Mouse (Mus musculus) intestine, postnatal 0 days (tissue): ENCODE measurements around the gene Apbb2. TPM values are rescaled to one million over a fixed set of nuclear protein-coding genes. Genes with fewer than 3 reads are reported as not detected.
A peak's percentile ranks its signal among the peaks of the same experiment; 100 is the strongest.

Experiments
- ATAC-seq: fragments of 200-750 bp; cut with Nextera tagmentation; 2 replicates; pipeline ENCODE4 v1.8.0; 2017; ENCODE audit warnings: mild to moderate bottlenecking, moderate TSS enrichment, moderate library complexity
- H3K27ac ChIP-seq: fragments of 300-500 bp; sonication (generic); 2 replicates; pipeline ENCODE4 v1.5.1; 2014; ENCODE audit warnings: mild to moderate bottlenecking, low read depth, low read length, moderate library complexity
- H3K27me3 ChIP-seq: fragments of 300-500 bp; sonication (generic); replicated peaks from 2 replicates; pipeline ENCODE4 v1.6.1; 2014; ENCODE audit warnings: low read length, mixed read lengths; ENCODE audit not compliant: control insufficient read depth, insufficient read depth
- H3K36me3 ChIP-seq: fragments of 300-500 bp; sonication (generic); 2 replicates; pipeline ENCODE4 v1.6.1; 2014; ENCODE audit warnings: mild to moderate bottlenecking, moderate library complexity; ENCODE audit not compliant: control insufficient read depth, insufficient read depth
- H3K4me1 ChIP-seq: fragments of 300-500 bp; sonication (generic); replicated peaks from 2 replicates; pipeline ENCODE4 v1.6.1; 2014; ENCODE audit warnings: antibody characterized with exemption, low read length, mixed read lengths; ENCODE audit not compliant: control insufficient read depth, insufficient read depth
- H3K4me2 ChIP-seq: fragments of 300-500 bp; sonication (generic); replicated peaks from 2 replicates; pipeline ENCODE4 v1.6.1; 2014; ENCODE audit warnings: low read depth, mild to moderate bottlenecking, moderate library complexity
- H3K4me3 ChIP-seq: fragments of 300-500 bp; sonication (generic); 2 replicates; pipeline ENCODE4 v1.5.1; 2014; ENCODE audit warnings: low read depth, low read length
- H3K9ac ChIP-seq: fragments of 300-500 bp; sonication (generic); 2 replicates; pipeline ENCODE4 v1.6.1; 2014; ENCODE audit warnings: mild to moderate bottlenecking, low read depth, low read length
- H3K9me3 ChIP-seq: fragments of 300-500 bp; sonication (generic); 2 replicates; pipeline ENCODE4 v1.6.1; 2016; ENCODE audit warnings: mixed run types; ENCODE audit not compliant: control insufficient read depth
- CTCF ChIP-seq: sonication (generic); IDR thresholded peaks from 2 replicates; pipeline ENCODE4 v1.5.1; 2016; ENCODE audit warnings: low read depth, mild to moderate bottlenecking, control low read depth, antibody characterized with exemption, moderate library complexity
- WGBS: fragments of 180-500 bp; shearing (Covaris S2); extraction: QIAGEN DNeasy Blood & Tissue Kit; methylation state at CpG from one replicate; pipeline ENCODE4 v1.1.7; 2014; 5-methylcytosine and 5-hydroxymethylcytosine counted together
- polyA plus RNA-seq: library from polyadenylated mRNA; unstranded; fragments of >200 nt; fragmentation: Nextera tagmentation; extraction: Ambion mirVana; gene quantifications from 2 replicates; pipeline ENCODE4 v1.2.1, GENCODE M21; 2015

The Apbb2 gene
- polyA plus RNA-seq, 1 experiment from 2014 or later, result 18.7 TPM

- no peaks in the 10 kb centered on the region for H3K9me3 ChIP-seq
- H3K9ac ChIP-seq, result no peak overlapping the region
- no peaks in the 10 kb centered on the region; the same call in 1 of the 2 replicates for H3K36me3 ChIP-seq
- H3K27ac ChIP-seq, result no peak overlapping the region
- no peak for ATAC-seq
- H3K4me2 ChIP-seq, result no peak overlapping the region
- H3K4me1 ChIP-seq, result no peaks in the 10 kb centered on the region
- no peak overlapping the region for H3K4me3 ChIP-seq
- 76% methylated on average over 6 of the region's 6 CpGs for WGBS
- H3K27me3 ChIP-seq, result no peaks in the 10 kb centered on the region
- TF ChIP-seq CTCF, result peak; percentile 76
Measured at GRCm38 (mm10) chr5:66319341-66319740, 299.2 kb downstream of the Apbb2 start.

GRCm38 (mm10) chr5:66315791-66316190 lies 302.8 kb downstream of the Apbb2 start:
- 90% methylated on average over 5 of the region's 5 CpGs for WGBS
- TF ChIP-seq CTCF, result no peak
- ATAC-seq, result no peak

GRCm38 (mm10) chr5:66310806-66311205 lies 307.8 kb downstream of the Apbb2 start:
- TF ChIP-seq CTCF, result no peak
- Histone ChIP-seq H3K27ac (no peak overlapping the region), H3K4me3 (no peak overlapping the region), H3K4me1 (no peaks in the 10 kb centered on the region), H3K9ac (no peak overlapping the region), H3K4me2 (no peak overlapping the region), H3K27me3 (no peaks in the 10 kb centered on the region), H3K36me3 (peaks cover 19% of the 10 kb centered on the region; the same call in 1 of the 2 replicates), H3K9me3 (no peaks in the 10 kb centered on the region)
- ATAC-seq, result no peak
- 94% methylated on average over 11 of the region's 11 CpGs for WGBS

More at GRCm38 (mm10) chr5:66315791-66316190, 302.8 kb downstream of the Apbb2 start:
- Histone ChIP-seq H3K36me3 (peaks cover 10% of the 10 kb centered on the region; the same call in 1 of the 2 replicates), H3K4me2 (no peak overlapping the region), H3K9me3 (no peaks in the 10 kb centered on the region), H3K27ac (no peak overlapping the region), H3K27me3 (no peaks in the 10 kb centered on the region), H3K4me1 (no peaks in the 10 kb centered on the region), H3K4me3 (no peak overlapping the region), H3K9ac (no peak overlapping the region)

DNA sequence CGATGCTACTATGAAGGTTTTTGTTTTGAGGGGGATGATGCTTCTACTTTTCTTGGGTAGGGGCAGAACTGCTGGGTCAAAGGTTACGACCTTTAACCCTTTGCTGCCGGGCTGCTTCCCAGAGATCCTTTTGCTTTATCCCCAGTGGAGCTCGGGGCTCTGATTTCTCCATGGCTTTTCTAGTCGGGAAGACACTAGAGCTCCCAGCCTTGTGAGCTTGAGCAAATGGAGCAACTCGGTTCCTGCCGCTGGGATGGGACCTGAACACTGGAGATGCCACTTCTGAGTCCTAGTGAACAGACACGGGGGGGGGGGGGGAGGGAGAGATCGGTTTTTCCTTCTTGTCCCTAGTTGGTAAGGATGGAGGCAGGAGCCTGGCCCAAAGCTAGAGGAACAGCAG lies 308.3 kb downstream of the Apbb2 start:
- H3K9ac ChIP-seq, result no peak overlapping the region
- no peaks in the 10 kb centered on the region for H3K9me3 ChIP-seq
- H3K27me3 ChIP-seq, result no peaks in the 10 kb centered on the region
- H3K4me2 ChIP-seq, result no peak overlapping the region
- 85% methylated on average over 9 of the region's 9 CpGs for WGBS
- no peak overlapping the region for H3K4me3 ChIP-seq
- TF ChIP-seq CTCF, result no peak
- H3K4me1 ChIP-seq, result no peaks in the 10 kb centered on the region
- no peak overlapping the region for H3K27ac ChIP-seq
- H3K36me3 ChIP-seq, result peaks cover 20% of the 10 kb centered on the region; the same call in 1 of the 2 replicates
- ATAC-seq, result no peak

GRCm38 (mm10) chr5:66305511-66305910 lies 313.1 kb downstream of the Apbb2 start:
- TF ChIP-seq CTCF, result no peak
- no peak overlapping the region for H3K4me3 ChIP-seq
- ATAC-seq, result no peak
- H3K9me3 ChIP-seq, result no peaks in the 10 kb centered on the region
- no peak overlapping the region for H3K27ac ChIP-seq
- no peak overlapping the region for H3K4me2 ChIP-seq
- H3K4me1 ChIP-seq, result no peaks in the 10 kb centered on the region
- no peak overlapping the region for H3K9ac ChIP-seq
- H3K27me3 ChIP-seq, result no peaks in the 10 kb centered on the region
- peaks cover 20% of the 10 kb centered on the region; the same call in 1 of the 2 replicates for H3K36me3 ChIP-seq
- 81% methylated on average over 8 of the region's 8 CpGs for WGBS

DNA sequence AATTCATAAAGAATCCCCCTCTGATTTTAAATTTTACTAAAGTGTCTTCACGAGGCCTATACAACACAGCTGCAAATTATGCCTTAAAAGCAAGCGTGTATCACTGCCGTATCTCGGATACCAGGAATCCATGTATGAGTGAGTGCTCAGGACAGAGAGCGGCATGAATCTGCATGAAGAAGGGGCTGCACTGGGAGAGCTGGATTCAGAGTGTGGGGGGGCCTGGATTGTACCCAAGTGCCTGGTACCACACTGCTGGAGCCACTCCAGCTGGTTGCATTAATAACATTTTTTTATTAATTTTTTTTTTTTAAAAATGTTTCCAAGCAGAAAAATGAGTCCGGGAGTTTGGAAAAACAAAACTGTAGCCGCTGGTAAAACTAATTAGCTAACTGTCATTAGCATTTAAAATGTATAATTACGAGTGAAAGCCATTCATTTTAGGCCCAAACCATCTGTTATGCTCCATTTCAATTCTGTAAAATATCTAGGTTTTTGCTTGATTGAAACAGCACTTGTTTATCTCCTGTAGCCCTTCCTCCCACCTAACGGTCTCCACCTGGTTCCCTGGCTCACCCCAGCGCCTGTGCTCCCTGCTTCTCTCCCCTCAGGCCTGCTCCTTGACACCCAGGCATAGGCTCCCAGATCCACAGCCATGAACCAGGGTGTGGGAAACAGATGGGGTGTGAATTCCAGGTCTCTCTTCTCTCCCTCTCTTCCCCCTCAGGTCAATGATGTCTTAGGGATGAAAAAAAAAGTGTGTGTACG lies 314.1 kb downstream of the Apbb2 start:
- WGBS, result 87% methylated on average over 11 of the region's 11 CpGs

More for the DNA sequence above, 314.1 kb downstream of the Apbb2 start:
- Histone ChIP-seq H3K9me3 (no peaks in the 10 kb centered on the region), H3K4me2 (no peak overlapping the region), H3K36me3 (peaks cover 20% of the 10 kb centered on the region; the same call in 1 of the 2 replicates), H3K4me1 (no peaks in the 10 kb centered on the region), H3K4me3 (no peak overlapping the region), H3K9ac (no peak overlapping the region), H3K27me3 (no peaks in the 10 kb centered on the region), H3K27ac (no peak overlapping the region)
- no peak for TF ChIP-seq CTCF
- no peak for ATAC-seq
